Mouse (Mus musculus) cerebellum, adult 2 months (tissue): ENCODE results near the gene Mllt11. TPM values are rescaled to one million over a fixed set of nuclear protein-coding genes. Genes with fewer than 3 reads are reported as not detected.

ENCODE experiments used
- DNase-seq, 2 experiments: peaks; one replicate each; pipeline ENCODE4 v3.0.0; 2021
- H3K27ac ChIP-seq: fragments of 200-500 bp; 2 replicates; pipeline ENCODE4 v1.5.1; 2012; ENCODE audit warnings: low read length, control low read depth, inconsistent platforms; ENCODE audit not compliant: insufficient read depth
- H3K27me3 ChIP-seq: fragments of 200-500 bp; 2 replicates; pipeline ENCODE4 v1.6.1; 2012; ENCODE audit warnings: inconsistent platforms, mild to moderate bottlenecking, low read length, moderate library complexity; ENCODE audit not compliant: control insufficient read depth, insufficient read depth
- H3K4me1 ChIP-seq: fragments of 200-500 bp; 2 replicates; pipeline ENCODE4 v1.6.1; 2011; ENCODE audit warnings: low read length; ENCODE audit not compliant: control insufficient read depth, insufficient read depth
- H3K4me3 ChIP-seq: fragments of 200-500 bp; replicated peaks from 2 replicates; pipeline ENCODE3; 2011; ENCODE audit warnings: mild to moderate bottlenecking, low read depth, low read length, control low read depth; ENCODE audit not compliant: insufficient read depth
- CTCF ChIP-seq: fragments of 200-500 bp; IDR thresholded peaks from 2 replicates; pipeline ENCODE4 v1.5.1; 2011; ENCODE audit warnings: low read depth, mild to moderate bottlenecking, control low read depth, low read length, moderate library complexity, borderline replicate concordance; ENCODE audit not compliant: insufficient read depth
- POLR2A ChIP-seq: fragments of 200-500 bp; IDR thresholded peaks from 2 replicates; pipeline ENCODE4 v1.6.1; 2011; ENCODE audit warnings: low read length, control low read depth, borderline replicate concordance; ENCODE audit not compliant: insufficient read depth
- WGBS: fragments of 180-500 bp; shearing (Covaris S2); methylation state at CpG from one replicate; pipeline ENCODE4 v1.1.7; 2018; 5-methylcytosine and 5-hydroxymethylcytosine counted together
- polyA plus RNA-seq: library from polyadenylated mRNA; depleted of rRNA; stranded (reverse); fragments of >200 nt; gene quantifications from 2 replicates; pipeline ENCODE4 v1.2.3, GENCODE M21; 2012; rRNA removed

The Mllt11 gene
- 339 and 352 TPM in 2 replicates for polyA plus RNA-seq

DNA sequence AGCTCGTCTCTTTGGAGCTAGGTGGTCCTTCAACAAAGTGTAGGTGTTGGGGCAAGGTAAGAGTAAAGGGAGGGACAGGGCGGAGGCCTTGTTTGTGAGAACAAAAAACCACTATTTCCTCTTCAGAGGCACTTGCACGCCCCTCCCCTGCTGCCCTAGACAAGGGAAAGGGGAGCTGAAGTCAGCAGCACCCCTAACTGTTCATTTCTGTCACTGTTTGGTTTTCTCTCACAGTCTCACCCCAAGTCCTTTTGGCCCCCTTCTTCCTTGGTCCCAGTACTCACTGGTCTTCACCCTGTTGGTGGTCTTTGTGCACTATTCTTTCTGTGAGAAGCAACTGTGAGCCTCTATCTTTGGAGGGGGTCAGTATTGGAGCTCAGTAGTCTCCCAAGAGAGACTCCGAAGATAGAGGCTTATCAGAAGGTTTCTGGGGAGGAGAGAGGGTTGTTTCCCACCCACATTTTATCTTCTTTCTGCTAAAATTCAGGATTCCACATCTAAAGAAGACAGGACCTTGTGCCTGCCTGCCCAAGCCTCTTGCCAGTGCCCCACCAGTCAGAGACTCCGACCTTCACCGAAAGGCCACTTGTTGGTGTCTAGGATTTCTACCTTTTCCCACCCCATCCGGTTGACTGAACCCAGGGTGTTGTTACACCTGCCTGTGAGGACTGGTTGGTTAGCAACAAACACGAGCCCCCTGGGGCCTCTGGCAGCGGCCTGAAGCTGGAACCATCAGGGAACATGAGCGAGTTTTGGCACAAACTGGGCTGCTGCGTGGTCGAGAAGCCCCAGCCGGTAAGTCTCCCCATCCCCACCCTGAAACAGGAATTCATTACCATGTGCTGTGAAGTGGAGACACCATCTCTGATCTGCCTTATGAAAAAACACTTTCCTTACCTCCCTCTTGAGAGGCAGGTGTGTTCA, at the start of gene Mllt11:
Gene Mllt11 (minus strand): TSS at position 874 of the 924 bp plus-strand sequence.
- 29% methylated on average over 13 of the region's 13 CpGs for WGBS
- TF ChIP-seq CTCF (no peak), POLR2A (no peak)
- Histone ChIP-seq H3K4me3 (peak within 1 kb of the TSS; percentile 41), H3K4me1 (peaks cover 18% of the 10 kb centered on the region), H3K27ac (peak within 1 kb of the TSS; percentile 18), H3K27me3 (no peaks in the 10 kb centered on the region)
- peak in 1 of 2 experiments; percentile 39 for DNase-seq

- Histone ChIP-seq H3K27ac (peak within 1 kb of the TSS; percentile 97), H3K4me1 (peaks cover 16% of the 10 kb centered on the region), H3K4me3 (peak within 1 kb of the TSS; percentile 84), H3K27me3 (no peaks in the 10 kb centered on the region)
- DNase-seq: peak; percentile 99
- TF ChIP-seq CTCF: no peak
- peak; percentile 70; the same call in 1 of the 2 replicates for TF ChIP-seq POLR2A
- under 1% methylated on average over 53 of the region's 53 CpGs for WGBS
Observed at GRCm38 (mm10) chr3:95281216-95282126, 49.5 kb upstream of the Mllt11 start, which contains the start of the genes Mindy1 and Prune1. Mindy1 (plus strand) TSS chr3:95281345. Prune1 (minus strand) TSS chr3:95282076.

DNA sequence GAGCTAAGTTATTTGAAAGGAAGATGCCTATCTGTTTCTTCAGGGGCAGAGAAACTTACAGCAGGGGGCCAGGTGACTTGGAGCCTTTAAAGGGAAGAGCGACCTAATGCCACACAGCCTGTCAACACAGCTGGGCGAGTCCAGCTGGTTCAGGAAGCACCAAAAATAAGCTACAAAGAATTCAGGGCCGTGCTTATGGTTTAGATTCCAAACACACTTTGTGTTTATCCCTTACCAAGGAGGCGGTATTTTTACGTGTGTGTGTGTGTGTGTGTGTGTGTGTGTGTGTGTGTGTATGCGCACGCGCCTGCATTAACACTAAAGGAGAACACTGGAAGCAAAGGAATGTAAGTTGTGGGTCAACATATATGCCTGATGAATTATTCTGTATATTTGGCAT, 48.8 kb upstream of the Mllt11 start:
- DNase-seq: peak in 1 of 2 experiments; percentile 55
- Histone ChIP-seq H3K27me3 (no peaks in the 10 kb centered on the region), H3K27ac (peak overlapping the region; percentile 93), H3K4me3 (peak overlapping the region; percentile 75), H3K4me1 (peaks cover 17% of the 10 kb centered on the region)
- WGBS: 7% methylated on average over 8 of the region's 8 CpGs
- TF ChIP-seq CTCF (no peak), POLR2A (no peak)

GRCm38 (mm10) chr3:95277149-95277551, 45.2 kb upstream of the Mllt11 start:
- no peak for TF ChIP-seq POLR2A
- TF ChIP-seq CTCF: no peak
- H3K27me3 ChIP-seq: no peaks in the 10 kb centered on the region
- H3K27ac ChIP-seq: peak overlapping the region; percentile 60; the same call in 1 of the 2 replicates
- H3K4me3 ChIP-seq: no peak overlapping the region
- peaks cover 40% of the 10 kb centered on the region for H3K4me1 ChIP-seq
- 4% methylated on average over 1 of the region's 1 CpGs for WGBS
- peak in 1 of 2 experiments; percentile 50 for DNase-seq

DNA sequence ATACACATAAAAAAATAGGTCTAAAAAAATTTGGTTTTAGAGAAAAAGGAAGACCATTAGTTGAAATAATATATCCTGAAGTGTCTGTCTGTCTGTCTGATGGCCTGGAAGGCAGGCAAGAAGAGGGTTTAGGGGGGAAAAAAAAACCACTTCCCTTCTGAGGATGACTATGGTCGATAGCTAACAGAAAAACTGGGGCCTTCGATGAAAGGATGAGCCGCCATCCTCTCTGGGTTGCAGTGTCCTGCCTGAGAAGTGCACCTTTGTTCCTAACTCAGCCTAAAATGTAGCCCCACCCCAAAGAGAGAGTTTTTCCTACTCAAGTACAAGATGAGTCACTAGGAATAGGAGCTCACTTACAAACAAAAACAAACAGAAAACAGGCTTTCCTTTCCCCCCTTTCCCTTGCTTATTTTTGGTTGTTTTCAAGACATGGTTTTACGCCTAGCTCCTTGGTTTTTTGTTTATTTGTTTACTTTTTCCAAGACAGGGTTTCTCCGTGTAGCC, 44.5 kb upstream of the Mllt11 start:
- Histone ChIP-seq H3K4me1 (peaks cover 43% of the 10 kb centered on the region), H3K27me3 (no peaks in the 10 kb centered on the region), H3K4me3 (no peak overlapping the region), H3K27ac (peak overlapping the region; percentile 31; the same call in 1 of the 2 replicates)
- TF ChIP-seq CTCF (no peak), POLR2A (no peak)
- 71% methylated on average over 5 of the region's 5 CpGs for whole genome bisulfite sequencing
- DNase-seq: no peak

- Histone ChIP-seq H3K4me3 (no peak overlapping the region), H3K27me3 (no peaks in the 10 kb centered on the region), H3K4me1 (peaks cover 49% of the 10 kb centered on the region), H3K27ac (peak overlapping the region; percentile 25)
- no peak for TF ChIP-seq POLR2A
- TF ChIP-seq CTCF: no peak
- no peak for DNase-seq
- 65% methylated on average over 6 of the region's 6 CpGs for WGBS
Observed at GRCm38 (mm10) chr3:95275161-95275560, 43.2 kb upstream of the Mllt11 start.

GRCm38 (mm10) chr3:95274453-95274852, 42.5 kb upstream of the Mllt11 start:
- no peak for TF ChIP-seq POLR2A
- no peak for TF ChIP-seq CTCF
- H3K4me1 ChIP-seq: peaks cover 49% of the 10 kb centered on the region
- H3K27me3 ChIP-seq: no peaks in the 10 kb centered on the region
- H3K4me3 ChIP-seq: no peak overlapping the region
- WGBS: 90% methylated on average over 4 of the region's 4 CpGs
- peak overlapping the region; percentile 95 for H3K27ac ChIP-seq
- no peak for DNase-seq
